Mouse (Mus musculus) gastrocnemius, postnatal 25 days (tissue): Measurements from ENCODE around the gene Dst. TPM values are rescaled to one million over a fixed set of nuclear protein-coding genes. Genes with fewer than 3 reads are reported as not detected.

Experiments used
- DNase-seq: peaks from one replicate; pipeline ENCODE4 v3.0.0; 2022
- long read RNA-seq, 2 experiments: library from polyadenylated mRNA; stranded (forward); transcript quantifications; one replicate each; pipeline ENCODE4 v2.0.0; 2021
- total RNA-seq, 2 experiments: library from RNA; stranded (reverse); gene quantifications; 1 replicate in 1 of 2; 2 replicates in 1 of 2; pipeline ENCODE4 v1.2.3; 2021

The Dst gene
- 100 to 1,000 TPM; 184 to 215 TPM for total RNA-seq
- long read RNA-seq, experiment 1, partial matches to known transcripts, result 1 of 9 reads
- long read RNA-seq, experiment 1, other reads (novel, unspliced or antisense), result 8 of 9 reads
- long read RNA-seq, experiment 2, partial matches to known transcripts, result 8 of 9 reads
- long read RNA-seq, experiment 2, other reads (novel, unspliced or antisense), result 1 of 9 reads

DNA sequence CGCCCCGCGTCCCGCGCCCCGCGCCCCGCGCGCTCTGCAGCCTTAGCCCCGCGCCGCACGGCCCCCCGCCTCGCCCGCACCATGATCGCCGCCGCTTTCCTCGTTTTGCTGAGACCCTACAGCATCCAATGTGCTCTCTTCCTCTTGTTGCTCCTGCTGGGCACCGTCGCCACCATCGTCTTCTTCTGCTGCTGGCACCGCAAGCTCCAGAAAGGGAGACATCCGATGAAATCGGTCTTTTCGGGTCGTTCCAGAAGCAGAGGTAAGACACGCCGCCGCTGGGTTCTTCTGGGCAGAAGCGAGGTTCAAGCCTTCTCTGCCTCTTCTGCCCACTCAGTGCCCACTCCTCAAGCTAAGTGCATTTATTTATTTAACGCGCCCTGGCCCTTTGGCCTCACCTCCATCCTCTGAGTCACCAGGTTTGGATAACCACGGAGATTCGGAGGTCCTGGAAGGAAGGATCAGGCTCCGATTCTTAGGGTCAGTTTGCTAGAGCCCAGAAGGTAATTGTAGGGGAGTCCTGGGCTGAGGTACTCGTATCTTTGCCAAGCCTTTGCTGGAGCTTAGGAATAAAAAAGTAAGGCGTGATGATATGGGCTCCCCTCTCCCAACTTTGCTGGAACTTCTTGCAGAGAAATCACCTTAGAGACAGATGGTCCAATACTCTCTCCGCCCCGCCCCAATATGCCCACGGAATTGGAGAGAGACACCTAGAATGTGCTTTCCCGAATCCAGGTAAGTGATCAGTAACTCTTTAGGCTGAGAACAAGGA is at the start of gene Dst:
Dst (plus strand) TSS at position 35 of the 772 bp plus-strand sequence.
- DNase-seq, result no peak

DNA sequence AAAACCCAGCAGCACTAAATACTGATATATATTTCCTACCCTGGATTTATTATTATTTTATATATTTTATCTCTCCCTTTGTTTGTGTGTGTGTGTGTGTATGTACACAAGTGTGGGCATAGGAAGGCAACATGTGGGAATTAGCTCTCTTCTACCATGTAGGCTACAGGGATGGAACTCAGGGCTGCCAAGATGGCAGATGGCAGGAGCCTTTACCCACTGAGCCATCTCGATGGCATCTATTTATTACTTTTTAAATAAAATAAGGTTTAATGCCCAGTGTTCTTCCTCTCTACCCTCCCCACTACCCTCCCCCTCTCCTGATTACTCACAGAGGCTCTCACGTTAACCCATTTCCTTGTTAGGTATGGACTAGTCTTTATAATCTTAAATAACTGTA is 39.0 kb upstream of the Dst start:
- DNase-seq, result no peak

DNA sequence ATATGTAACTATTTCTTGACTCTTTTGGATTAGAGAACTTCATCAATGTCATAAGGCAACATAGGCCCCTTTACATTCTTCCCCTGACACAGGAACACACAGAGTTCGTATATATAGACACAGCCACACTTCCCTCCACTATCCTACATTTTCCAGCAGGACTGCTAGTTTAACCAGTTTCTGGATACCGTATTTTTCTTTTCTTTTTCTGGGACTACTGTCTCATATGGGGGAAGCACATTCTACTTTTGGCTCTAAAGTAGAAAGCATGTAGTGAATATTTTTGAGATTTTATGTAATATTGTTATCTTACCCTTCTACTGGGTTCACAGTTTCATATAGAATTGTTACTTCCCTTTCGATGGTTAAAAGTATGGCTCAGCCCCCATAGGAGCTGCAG is 38.6 kb upstream of the Dst start:
- DNase-seq, result no peak

DNA sequence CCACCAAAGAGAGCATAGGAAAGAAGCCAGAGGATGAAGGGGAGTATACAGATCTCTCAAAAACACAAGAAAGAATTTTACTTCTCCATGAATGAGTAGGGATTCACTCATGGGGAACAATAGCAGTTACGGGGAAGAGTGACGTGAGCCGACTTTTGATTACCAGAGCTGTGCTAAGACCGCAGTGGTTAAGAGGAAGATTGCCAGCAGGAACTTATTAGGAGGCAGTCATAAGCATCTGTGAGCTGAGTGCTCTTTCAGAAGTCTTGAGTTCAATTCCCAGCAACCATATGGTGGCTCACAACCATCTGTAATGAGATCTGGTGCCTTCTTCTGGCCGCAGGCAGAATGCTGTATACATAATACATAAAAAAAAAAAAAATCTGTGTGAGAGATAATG is 34.5 kb upstream of the Dst start:
- DNase-seq, result no peak

DNA sequence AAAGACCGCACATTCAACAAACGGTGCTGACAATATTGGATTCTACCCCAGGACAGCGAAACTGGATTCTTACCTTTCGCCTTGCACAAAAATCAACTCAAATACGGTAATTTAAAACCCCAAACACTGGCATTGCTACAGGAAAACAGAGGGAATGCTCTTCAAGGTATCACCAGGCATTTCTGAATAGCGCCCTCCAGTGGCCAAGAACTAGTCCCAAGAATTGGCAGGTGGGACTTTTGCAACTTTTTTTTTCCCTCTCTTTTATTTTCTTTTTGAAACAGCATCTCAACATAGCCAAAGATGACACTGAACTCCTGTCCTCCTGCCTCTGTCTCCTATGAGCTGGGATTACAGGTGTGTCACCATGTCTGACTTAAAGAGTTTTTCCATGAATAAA is 32.3 kb upstream of the Dst start:
- no peak for DNase-seq

DNA sequence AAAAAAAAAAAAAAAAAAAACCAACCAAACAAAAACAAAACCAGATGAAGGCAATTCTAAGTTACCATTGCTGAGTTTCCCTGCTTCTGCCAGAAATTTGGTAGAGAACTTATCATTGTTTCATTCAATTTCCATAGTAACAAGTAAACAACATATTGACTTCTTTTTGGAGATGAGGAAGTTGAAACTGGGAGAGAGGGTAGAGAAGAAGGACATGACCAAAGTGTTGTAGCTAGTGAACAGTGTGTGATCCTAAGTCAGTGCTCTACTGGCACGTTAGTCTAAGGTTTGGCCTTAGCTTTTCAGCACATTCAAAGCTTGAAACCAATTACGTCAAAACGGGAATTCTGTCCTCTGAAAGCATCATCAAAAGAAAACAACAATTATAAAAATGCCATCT is 31.6 kb upstream of the Dst start:
- no peak for DNase-seq

DNA sequence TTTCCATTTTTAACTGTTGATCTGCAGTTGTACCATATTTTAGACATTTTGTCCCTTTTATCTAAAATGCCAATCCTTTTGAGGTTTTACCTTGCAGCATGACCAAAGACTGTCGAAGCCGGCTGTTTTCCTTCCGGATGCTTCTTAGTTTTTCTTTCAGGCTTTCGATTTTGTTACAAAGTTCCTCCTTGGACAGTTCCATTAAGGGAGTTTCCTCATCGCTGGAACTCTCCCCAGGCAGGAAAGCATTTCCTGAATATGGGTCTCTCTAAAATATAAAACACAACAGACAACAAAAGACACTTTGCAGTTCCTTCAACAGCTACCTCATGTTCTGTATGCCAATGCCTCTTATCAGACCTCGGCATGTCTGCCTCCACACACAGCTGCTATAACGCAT is 29.9 kb upstream of the Dst start:
- no peak for DNase-seq

DNA sequence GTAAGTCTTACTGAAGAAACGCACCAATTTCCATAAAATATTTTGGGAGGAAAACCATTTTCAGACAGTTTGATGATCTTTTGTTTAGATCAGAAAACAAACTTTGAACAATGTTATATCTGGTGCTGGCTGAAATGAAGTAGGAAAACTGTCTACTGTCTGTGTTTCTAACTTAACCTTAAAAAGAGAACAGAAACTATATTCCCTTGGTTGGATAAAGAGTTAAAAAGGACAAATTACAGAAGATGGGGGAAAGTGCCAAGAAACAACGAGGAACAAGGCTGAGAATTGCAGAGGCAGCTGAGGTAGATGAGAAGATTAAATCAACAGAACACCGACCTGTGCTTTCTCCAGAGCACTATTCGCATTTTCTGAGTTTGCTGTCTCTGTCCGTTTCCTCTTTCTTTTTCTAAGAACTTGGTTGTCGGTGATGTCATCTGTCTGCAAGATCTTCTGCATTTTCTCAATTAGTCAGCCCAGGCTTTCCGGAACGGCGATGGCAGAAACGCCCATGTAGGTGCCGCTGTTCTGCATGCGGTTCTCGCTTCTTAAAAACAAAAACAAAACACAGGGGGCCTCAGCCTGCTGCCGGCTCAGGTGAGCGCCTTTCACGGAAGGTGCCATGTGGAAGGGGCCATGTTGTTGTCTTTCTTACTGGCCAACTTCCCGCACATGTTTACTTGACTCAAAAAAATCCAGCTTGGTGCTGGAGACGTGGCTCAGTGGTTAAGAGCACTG is 24.8 kb upstream of the Dst start:
- DNase-seq, result peak; percentile 17

DNA sequence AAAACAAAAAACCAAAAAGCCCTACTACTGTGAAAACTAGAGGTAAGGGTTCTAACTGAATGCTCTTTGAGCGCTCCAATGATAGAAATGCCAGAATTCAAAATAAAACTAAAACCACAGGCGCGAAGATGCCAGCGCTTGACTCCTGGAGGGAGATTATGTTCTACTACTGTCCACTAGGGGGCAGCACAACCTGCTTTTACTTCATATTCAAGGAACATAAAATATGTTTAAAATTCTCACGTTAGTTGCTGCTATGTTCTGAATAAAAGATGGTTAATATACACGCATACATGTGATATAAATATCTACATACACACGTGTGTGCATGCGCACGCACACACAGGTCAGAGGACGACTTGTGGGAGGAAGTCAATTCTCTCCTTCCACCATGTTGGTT is 15.2 kb upstream of the Dst start:
- DNase-seq, result no peak

DNA sequence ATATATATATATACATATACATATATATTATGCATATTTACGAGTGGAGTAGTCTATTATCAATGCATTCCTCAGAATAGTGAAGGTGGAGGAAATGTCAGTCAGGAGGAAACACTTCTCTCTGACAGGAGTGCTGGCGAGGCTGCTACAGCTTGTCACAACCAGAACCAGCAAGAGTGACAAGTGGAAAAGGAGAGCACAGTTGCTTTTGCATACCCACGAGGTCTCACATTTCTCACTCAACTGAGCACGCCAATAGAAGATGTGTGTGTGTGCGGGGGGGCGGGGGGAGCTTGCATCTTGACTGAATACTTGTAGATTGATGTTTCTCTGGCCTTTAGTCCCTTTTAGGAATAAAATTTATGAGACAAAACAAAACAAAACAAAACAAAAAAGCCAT is 11.9 kb upstream of the Dst start:
- DNase-seq, result no peak

DNA sequence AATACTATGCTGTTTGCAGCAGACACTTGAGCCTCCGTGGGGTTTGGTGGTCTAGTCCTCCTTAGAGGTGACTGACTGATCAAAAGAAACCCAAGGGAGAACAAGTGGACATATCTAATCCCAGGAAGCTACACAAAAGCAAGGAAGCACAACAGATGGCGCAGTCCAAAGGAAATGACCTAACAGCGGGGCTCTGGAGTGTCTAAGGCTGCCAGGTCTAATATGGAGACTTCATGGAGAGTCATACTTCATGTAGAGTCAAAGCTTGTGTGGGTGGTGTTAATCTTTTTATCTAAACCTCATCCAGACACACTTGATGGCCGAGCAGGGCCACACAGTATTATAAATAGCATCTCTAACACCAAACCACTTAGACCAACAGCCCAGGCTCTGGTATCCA is 11.4 kb upstream of the Dst start:
- DNase-seq, result no peak

DNA sequence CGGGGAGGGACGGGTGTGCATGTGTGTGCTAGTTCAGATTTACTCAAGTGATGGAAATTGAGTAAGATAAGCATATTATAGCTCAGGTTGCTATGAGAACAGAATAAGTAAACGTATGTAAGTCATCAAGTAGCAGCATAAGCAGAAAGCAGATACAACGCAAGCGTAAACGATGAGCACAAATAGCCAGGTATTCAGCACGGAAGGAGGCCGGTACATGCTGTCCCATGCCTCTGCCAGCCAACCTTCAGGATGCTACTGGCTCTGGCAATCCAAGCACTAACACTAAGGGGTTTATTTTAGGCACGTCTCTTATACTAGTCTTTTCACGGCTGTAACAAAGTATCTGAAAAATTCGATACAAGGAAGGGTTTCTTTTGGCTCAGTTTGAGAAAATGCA is 10.6 kb upstream of the Dst start:
- DNase-seq, result no peak

DNA sequence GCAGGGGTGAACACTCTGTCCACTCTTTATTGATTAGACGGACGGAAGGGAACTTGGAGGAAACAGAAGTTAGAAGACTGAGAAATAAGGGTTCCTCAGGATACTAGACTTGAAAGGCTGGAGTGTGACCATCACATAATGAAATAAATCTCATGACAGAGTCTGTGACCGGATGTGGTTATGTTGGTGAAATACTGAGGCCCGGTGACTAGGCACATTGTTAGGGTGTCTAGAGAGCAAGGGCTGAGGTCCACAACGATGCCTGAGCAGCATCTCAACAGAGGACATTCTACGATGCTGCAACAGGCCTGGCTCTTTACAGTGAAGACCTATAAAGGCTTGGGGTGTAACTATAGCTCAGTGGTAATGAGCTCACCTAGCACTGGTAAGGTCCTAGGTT is 9.7 kb upstream of the Dst start:
- no peak for DNase-seq

DNA sequence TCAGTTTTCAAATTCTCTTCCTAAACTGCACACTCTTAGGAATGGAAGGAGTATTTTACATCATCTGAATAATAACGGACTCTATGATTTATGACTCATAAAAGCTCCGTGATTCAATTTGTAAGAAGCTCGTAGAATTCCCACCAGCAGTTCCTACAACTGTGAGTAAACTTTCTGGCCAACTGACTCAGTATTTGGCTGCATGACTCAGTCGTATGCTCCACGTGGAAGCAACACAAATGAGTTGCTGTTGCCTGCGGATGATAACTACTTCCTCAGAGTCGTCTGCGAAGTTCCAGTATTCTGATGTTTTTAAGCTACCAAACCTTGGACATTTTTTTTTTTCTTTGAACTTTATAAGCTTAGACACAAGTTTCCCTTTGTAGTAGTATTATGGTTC is 7.8 kb upstream of the Dst start:
- no peak for DNase-seq

DNA sequence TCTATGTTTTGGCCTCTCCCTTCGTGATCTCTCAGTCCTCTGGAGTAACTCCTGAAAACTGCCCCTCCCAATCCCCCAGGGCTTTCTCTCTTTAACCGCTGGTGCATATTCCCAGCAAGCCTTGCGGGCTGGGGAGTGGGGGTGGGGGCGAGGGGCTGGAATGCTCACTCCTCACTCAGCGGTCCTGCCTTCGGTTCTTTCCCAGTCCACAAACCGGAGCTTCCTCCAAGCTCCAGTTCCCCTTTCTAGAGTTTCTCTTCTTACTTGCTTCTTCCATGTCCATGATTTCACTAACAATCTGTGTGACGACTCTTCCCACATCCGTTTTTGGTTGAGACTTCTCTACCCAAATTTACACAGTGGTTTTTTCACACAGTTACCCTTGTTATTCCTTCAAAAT is 4.4 kb upstream of the Dst start:
- peak; percentile 11 for DNase-seq

DNA sequence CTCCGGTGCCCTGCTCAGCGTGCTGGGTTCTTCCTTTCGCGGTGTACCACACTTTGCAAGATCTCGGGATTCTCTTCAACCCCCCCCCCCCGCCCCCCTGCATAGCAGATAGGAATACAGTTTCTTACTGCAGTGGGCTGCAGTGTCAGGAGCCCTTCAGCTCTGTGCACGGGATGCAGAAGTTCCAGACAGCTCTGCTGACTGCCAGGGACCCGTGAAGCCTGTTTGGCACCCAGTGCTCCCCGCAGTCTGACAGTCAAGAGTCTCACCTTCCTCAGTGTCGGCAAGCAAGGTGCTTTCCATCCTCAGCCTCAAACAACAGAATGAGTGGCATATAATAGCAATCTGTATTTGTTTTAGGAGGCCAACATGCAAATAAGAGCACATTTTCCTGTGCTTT is 1.8 kb upstream of the Dst start:
- no peak for DNase-seq

DNA sequence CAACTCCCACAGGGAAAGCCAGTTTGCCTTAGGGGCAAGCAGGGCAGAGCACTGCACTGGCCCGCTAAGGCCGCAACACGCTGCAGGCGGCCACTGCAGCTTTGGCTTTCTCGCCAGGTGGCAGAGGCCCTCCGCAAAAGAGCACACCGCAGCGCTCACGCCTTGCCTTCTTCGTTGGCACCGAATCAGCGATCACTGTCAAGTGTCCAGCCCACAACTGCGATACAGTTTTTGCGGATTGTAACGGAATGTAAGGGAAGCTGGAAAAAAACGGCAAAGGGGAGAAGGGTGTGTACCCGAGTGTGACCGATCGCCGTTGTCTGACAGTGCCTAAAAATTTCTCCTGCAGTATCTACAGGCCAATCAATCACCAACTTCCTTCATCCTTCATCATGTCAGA is 1.1 kb upstream of the Dst start:
- no peak for DNase-seq

DNA sequence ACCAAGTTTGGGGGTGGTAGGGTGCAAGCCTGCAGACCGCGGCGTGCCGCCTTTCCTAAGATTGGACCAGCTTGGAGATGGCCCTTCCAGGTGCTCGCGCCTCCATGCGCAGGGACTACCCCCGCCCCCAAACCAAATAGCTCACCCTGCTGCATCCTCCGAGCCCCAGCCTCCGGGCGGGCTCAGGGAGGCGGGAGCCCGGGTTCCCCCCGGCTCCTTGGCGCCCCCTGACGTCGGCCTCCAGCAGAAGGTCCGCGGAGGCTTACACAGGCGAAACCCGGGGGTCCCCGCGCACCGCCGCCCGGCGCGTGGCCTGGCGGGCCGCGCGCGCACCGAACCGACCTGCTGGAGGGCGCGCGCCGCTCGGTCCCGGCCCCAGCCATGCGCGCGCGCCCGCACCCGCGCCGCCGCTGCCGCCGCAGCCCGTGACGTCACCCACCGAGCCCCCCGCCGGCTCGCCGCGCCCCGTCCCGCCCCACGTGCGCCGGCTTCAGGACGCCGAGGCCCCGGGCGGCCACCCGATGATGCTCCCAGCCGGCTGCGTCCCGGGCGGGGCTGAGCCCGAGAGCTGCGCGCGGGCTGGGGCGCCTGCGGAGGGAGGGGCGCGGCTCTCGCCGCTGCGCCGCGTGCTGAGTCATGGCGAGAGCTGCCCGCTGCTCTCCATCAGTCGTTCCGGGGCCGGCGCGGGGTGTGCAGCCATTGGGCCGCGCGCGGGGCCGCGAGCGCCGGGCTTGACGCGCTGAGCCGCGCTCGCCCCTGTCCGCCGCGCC is 419 bp upstream of the Dst start, which contains the start of gene Bend6:
Bend6 (minus strand) TSS at position 396 of the 770 bp plus-strand sequence.
- DNase-seq, result peak; percentile 65

DNA sequence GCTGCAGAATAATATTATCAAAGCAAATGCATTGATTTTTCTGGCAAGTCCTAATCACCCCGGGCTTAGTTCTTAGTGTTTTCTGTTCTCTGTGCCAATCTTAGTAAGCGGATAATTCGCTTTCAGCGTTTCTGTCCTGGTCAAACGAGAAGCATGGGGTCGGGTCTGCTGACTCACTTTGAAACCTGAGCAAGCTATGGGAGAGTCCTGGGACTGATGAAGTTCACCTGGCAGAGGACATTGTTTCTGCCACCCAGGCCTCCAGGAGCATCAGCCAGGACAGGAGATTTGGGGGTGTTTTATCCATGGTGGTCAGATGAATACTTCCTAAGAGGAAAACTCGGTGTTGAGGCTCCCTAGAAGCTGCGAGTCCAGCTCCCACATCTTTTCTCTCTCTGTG is 3.6 kb downstream of the Dst start:
- no peak for DNase-seq

DNA sequence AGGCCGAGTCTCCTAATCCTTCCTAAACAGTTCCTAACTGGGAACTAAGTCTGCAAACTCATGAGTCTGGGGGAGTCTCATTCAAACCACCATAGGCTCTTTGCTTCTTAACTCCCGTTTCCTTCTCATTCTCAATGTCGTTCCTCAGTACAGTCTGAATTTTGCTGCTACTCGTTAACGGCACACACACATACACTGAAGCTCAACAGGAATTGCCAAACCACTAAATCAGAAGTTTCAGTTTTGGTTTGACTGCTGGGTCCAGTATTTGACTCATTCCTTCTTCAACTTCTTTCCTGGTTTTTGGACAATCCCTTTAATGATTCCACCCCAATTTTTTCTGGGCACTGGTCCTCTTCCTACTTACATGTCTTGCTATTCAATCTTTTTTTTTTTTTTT is 8.5 kb downstream of the Dst start:
- DNase-seq, result no peak

DNA sequence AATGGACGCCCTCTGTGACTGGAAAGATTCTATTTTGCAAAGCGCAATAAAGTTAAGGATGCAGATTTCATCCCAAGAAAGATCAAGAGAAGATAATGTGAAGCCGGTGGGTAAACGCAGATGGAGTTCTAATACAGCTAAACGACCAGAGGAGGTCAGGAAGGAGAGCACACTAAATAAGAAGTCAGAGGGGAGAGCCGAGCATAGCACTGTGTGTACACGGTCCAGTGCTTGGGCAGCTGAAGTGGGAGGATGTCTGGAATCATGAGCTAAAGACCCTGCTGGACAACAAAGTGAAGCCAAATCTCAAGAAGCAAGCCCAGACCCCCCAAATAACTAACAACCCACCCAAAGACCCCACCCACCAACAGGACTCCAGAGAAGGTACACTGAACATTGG is 14.9 kb downstream of the Dst start:
- no peak for DNase-seq

DNA sequence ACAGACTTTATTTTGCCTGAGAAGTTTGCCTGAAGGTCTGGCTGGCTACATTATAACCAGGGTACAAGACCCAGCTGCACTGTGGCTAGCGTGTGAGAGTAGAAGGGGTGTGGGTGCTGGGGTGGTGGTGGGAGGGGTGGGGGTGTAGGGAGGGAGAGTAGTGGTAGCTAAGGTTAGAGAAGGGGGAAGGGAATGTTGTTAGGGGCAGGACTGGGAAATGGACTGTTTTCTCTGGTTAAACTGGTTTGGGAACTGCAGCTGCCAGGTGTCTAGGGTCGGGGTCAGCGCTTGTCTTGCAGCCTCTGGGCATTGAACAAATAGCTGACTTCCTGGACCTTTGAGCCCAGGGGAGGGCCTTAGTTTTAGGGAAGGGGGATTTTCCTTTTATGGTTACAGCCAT is 17.3 kb downstream of the Dst start:
- no peak for DNase-seq

DNA sequence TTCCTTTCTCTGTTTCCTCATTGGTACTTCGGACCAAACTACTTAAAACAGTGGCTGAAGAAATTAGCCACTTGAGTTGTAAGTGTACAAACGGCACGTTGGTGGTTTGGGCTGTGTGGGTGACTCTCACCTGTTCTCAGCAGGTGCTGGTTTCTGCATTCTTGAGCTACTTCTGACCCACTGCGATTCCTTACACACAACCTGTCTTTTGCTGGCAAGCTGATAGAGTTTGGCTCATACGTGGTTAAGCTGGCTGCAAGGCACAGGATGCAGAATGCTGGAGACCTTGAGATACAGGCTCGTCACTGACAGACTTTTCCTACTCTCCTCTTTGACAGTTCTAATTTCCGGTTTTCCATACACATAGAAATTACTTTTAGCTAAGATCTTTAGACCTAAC is 19.4 kb downstream of the Dst start:
- no peak for DNase-seq
